Mouse (Mus musculus): ENCODE results near the gene Gm43518.
A peak's percentile ranks its signal among the peaks of the same experiment; 100 is the strongest.

Gene Gm43518

DNA sequence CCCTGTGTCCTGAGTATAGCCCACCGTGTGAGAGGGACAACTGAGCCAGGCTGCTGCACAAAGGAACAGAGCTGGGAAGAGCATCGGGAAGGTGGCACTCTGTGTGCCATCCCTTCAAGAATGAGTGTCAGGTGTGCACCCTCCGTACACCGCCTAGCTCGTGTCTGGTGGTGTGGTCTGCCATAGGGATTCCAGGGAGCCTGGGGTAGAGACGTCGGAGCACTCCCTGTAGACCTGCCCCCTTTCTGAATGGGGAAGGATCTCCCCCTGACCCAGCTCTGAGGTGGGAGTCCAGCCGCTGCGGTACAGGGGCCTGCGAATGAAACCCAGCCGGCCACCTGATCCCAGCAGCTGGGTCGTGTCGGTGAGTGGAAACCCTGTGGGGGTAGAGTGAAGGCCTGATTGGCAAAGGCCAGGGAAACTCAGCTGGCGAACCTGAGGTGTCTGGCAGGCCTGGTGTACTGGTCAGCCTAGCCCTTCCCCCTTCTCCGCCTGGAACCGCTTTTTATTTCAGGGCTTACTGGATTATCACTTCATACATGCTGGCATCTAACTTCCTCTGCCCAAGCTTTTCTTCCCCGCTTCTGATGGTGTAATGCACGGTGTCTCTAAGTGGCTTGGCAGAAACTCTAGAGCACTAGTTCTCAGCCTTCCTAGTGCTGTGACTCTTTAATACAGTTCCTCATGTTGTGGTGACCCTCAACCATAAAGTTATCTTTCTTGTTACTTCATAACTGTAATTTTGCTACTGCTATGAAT is 52.2 kb downstream of the Gm43518 start:
- DNase-seq (ENCODE audit: low spot score in 2 of 2) = no peak

DNA sequence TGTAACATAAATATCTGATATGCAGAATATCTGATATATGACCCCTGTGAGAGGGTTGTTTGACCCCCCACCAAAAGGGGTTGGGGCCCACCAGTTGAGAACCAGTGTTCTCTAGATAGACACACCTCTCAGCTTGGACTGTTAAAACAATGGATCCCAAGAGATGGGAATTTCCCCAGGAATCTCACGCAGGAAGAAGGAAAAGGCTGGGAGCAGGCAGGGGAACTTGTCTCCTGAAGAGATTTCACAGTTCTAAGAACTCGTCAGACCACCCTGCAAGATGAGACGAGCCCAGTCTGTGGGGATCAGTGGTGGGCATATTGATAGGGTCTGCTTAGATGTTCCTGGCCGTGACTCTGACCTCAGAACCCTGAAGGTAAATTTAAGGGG is 52.8 kb downstream of the Gm43518 start:
- DNase-seq (ENCODE audit: low spot score in 2 of 2) = no peak

DNA sequence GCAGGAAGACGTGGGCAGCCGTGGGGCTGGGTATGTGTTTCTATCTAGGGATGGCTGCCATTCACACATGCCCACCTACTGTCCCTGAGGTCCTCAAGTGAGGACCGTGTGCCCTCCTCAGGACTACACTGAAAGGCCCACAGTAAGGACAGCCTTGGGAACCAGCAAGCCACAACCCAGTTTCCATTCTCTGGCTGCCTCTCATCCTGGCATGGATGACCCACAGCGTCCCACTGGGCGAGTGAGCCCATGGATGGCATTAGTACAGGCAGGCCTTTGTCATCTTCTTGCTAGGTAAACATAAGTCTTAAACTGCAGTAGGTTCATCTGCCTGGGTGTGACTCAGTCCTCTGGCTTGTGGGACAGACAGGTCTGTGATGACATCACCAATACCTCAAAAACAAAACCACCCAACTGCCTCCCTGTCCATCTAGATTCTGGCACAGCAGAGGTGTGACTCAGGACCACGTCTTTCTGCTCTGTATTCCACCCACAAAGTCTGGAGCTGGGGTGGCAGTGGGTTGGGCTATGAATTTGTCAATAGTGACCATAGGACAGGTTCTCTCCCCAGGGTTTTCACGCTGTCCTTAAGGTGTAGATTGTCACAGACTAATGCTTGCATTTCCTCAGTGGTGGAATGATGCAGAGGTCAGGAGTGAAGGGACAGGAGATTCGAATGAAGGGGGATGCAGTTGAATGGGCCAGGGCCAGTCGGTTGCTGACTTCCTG is 53.5 kb downstream of the Gm43518 start:
- DNase-seq (ENCODE audit: low spot score in 2 of 2) = no peak

DNA sequence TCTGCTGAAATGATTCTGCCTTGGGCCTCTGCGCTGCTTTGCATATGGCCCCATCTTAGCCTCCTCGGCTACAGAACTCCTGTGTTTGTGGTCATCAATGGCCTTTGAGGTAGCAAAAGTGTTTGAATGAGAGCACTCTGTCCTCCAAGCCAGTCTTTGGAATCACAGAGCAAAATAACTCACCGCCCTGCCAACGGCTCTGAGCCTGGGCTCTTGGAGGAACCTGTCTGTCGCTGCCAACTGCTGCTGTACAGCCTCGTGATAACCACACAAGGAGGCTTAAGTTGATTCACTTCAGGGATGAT is 54.0 kb downstream of the Gm43518 start:
- peak; percentile 69 to 78 for DNase-seq (ENCODE audit: low spot score in 2 of 2)

GRCm38 (mm10) chr5:123982838-123983237 is 55.6 kb downstream of the Gm43518 start:
- no peak for DNase-seq (ENCODE audit: low spot score in 2 of 2)

DNA sequence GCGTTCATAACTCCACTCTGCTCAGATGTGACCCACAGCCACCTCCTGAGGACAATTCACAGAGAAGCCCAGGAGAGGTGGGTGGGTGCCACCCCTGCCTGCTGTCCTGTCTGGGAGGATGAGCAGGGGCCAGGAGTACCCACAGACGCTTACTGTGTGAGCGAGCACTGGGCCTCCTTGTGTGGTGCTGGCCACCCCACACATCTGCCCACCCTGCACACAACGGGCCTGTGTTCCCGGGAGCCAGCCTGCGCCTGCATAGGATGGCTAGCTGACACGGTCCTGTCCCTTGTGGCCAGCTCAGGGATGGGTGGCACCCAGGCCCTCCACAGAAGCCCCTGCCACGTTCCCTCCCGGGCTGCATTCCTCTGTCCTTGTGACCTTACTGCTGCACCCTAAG is 58.2 kb downstream of the Gm43518 start:
- peak; percentile 68 to 77 for DNase-seq (ENCODE audit: low spot score in 2 of 2)

DNA sequence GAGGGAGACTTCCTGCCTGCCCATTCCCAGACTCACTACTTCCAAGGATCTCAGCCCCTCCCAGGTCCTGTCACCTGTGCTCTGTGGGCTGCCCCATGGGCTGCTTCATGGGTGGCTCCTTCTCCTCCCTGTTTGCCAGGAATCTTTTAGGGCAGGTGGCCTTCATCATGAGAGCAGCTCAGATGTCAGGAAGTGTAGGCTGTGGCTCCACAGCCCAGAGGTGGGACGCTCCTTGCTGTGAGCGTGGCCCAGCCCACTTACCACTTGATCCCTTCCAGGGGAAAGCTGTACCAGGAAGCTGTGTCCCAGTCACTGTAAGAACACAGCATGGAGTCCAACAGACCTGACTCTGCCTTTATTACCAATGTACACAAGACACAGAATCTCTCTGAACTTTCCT is 59.7 kb downstream of the Gm43518 start:
- DNase-seq (ENCODE audit: low spot score in 2 of 2) = no peak

DNA sequence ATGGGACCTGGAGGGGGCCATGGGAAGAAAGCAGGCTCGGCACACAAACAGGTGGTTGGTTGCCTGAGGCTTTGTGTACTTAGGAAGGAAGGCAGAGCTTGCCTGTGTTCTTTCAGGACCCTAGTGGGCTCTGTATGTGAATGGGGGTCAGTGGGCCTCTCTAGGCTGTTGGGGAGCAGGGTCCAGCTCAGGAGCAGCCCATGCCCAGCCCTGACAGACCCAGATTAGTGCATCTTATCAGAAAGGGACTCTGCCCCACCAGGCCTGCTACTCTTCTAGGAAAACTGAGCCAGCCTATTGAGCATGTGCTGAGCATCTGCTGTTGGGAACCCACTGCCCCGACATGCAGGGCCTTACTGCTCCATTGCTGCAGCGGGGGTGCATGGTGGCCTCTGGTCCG is 60.3 kb downstream of the Gm43518 start:
- DNase-seq (ENCODE audit: low spot score in 2 of 2) = no peak
